Mouse (Mus musculus) heart, embryonic 10.5 days (tissue): ENCODE measurements around the gene Brf1. TPM values are rescaled to one million over a fixed set of nuclear protein-coding genes. Genes with fewer than 3 reads are reported as not detected.

Experiments used
- DNase-seq: peaks from one replicate; pipeline ENCODE4 v3.0.0-alpha.2; 2017; ENCODE audit warnings: low spot score
- H3K27ac ChIP-seq: fragments of 300-500 bp; sonication (generic); 2 replicates; pipeline ENCODE4 v1.5.1; 2016; ENCODE audit warnings: mild to moderate bottlenecking
- H3K27me3 ChIP-seq: fragments of 300-500 bp; sonication (generic); 2 replicates; pipeline ENCODE4 v1.6.1; 2016; ENCODE audit warnings: mild to moderate bottlenecking; ENCODE audit not compliant: poor library complexity, insufficient read depth, severe bottlenecking
- H3K36me3 ChIP-seq: fragments of 300-500 bp; sonication (generic); 2 replicates; pipeline ENCODE4 v1.6.1; 2016; ENCODE audit warnings: mild to moderate bottlenecking, moderate library complexity
- H3K4me1 ChIP-seq: fragments of 300-500 bp; sonication (generic); 2 replicates; pipeline ENCODE4 v1.6.1; 2016; ENCODE audit warnings: mild to moderate bottlenecking
- H3K4me3 ChIP-seq: fragments of 300-500 bp; sonication (generic); 2 replicates; pipeline ENCODE4 v1.5.1; 2016; ENCODE audit warnings: mild to moderate bottlenecking, moderate library complexity
- H3K9me3 ChIP-seq: fragments of 300-500 bp; sonication (generic); 2 replicates; pipeline ENCODE4 v1.6.1; 2016; ENCODE audit warnings: mild to moderate bottlenecking, moderate library complexity
- WGBS: fragments of 180-500 bp; shearing (Covaris S2); methylation state at CpG from one replicate; pipeline ENCODE4 v1.1.7; 2016; 5-methylcytosine and 5-hydroxymethylcytosine counted together
- polyA plus RNA-seq: library from polyadenylated mRNA; unstranded; fragments of >200 nt; fragmentation: Nextera tagmentation; extraction: Ambion mirVana; gene quantifications from 2 replicates; pipeline ENCODE4 v1.2.1, GENCODE M21; 2016

The Brf1 gene
- polyA plus RNA-seq, 1 experiment from 2014 or later: 41.5 TPM

- WGBS: 75% methylated on average over 8 of the region's 8 CpGs
- Histone ChIP-seq H3K4me3 (no peak overlapping the region), H3K4me1 (peaks cover 25% of the 10 kb centered on the region), H3K9me3 (no peaks in the 10 kb centered on the region), H3K27me3 (no peaks in the 10 kb centered on the region), H3K36me3 (peaks cover 63% of the 10 kb centered on the region), H3K27ac (no peak overlapping the region)
- no peak for DNase-seq
Observed at GRCm38 (mm10) chr12:112959421-112959820, 41.1 kb downstream of the Brf1 start.

- Histone ChIP-seq H3K9me3 (no peaks in the 10 kb centered on the region), H3K27me3 (no peaks in the 10 kb centered on the region), H3K36me3 (peaks cover 52% of the 10 kb centered on the region), H3K27ac (peak overlapping the region; percentile 43), H3K4me3 (no peak overlapping the region), H3K4me1 (peaks cover 29% of the 10 kb centered on the region)
- DNase-seq: peak; percentile 84
- 22% methylated on average over 4 of the region's 4 CpGs for WGBS
Observed at GRCm38 (mm10) chr12:112958303-112958702, 42.2 kb downstream of the Brf1 start.

- Histone ChIP-seq H3K36me3 (peaks cover 27% of the 10 kb centered on the region), H3K27ac (no peak overlapping the region), H3K4me3 (no peak overlapping the region), H3K27me3 (no peaks in the 10 kb centered on the region), H3K4me1 (peaks cover 54% of the 10 kb centered on the region), H3K9me3 (no peaks in the 10 kb centered on the region)
- 36% methylated on average over 4 of the region's 4 CpGs for WGBS
- DNase-seq: peak; percentile 88
Observed at GRCm38 (mm10) chr12:112955800-112956199, 44.7 kb downstream of the Brf1 start.

GRCm38 (mm10) chr12:112952926-112953565 lies 47.5 kb downstream of the Brf1 start:
- H3K4me3 ChIP-seq: no peak overlapping the region
- H3K27ac ChIP-seq: peak overlapping the region; percentile 93; the same call in 1 of the 2 replicates
- H3K36me3 ChIP-seq: peaks cover 10% of the 10 kb centered on the region
- no peaks in the 10 kb centered on the region for H3K9me3 ChIP-seq
- WGBS: 43% methylated on average over 3 of the region's 3 CpGs
- H3K4me1 ChIP-seq: peaks cover 62% of the 10 kb centered on the region
- no peak for DNase-seq
- peaks cover 11% of the 10 kb centered on the region; the same call in 1 of the 2 replicates for H3K27me3 ChIP-seq

- WGBS: 53% methylated on average over 8 of the region's 8 CpGs
- H3K27ac ChIP-seq: peak overlapping the region; percentile 93; the same call in 1 of the 2 replicates
- H3K4me3 ChIP-seq: no peak overlapping the region
- peaks cover 16% of the 10 kb centered on the region; the same call in 1 of the 2 replicates for H3K27me3 ChIP-seq
- DNase-seq: no peak
- H3K4me1 ChIP-seq: peaks cover 63% of the 10 kb centered on the region
- H3K36me3 ChIP-seq: peaks cover 10% of the 10 kb centered on the region
- H3K9me3 ChIP-seq: no peaks in the 10 kb centered on the region
Observed at GRCm38 (mm10) chr12:112952433-112952832, 48.1 kb downstream of the Brf1 start.

- DNase-seq: no peak
- Histone ChIP-seq H3K36me3 (peaks cover 6% of the 10 kb centered on the region), H3K27me3 (peaks cover 20% of the 10 kb centered on the region; the same call in 1 of the 2 replicates), H3K9me3 (no peaks in the 10 kb centered on the region), H3K27ac (peak overlapping the region; percentile 93), H3K4me3 (peak overlapping the region; percentile 75; the same call in 1 of the 2 replicates), H3K4me1 (peaks cover 62% of the 10 kb centered on the region)
- WGBS: 15% methylated on average over 7 of the region's 7 CpGs
Observed at GRCm38 (mm10) chr12:112951150-112951842, 49.2 kb downstream of the Brf1 start.

GRCm38 (mm10) chr12:112950761-112951129 lies 49.8 kb downstream of the Brf1 start:
- peak overlapping the region; percentile 93 for H3K27ac ChIP-seq
- no peak for DNase-seq

GRCm38 (mm10) chr12:112950040-112950760 lies 50.3 kb downstream of the Brf1 start:
- H3K4me1 ChIP-seq: peaks cover 57% of the 10 kb centered on the region
- WGBS: under 1% methylated on average over 58 of the region's 58 CpGs
- H3K27ac ChIP-seq: peak overlapping the region; percentile 93
- H3K9me3 ChIP-seq: no peaks in the 10 kb centered on the region
- peak overlapping the region; percentile 75 for H3K4me3 ChIP-seq
- DNase-seq: peak; percentile 89
- peaks cover 5% of the 10 kb centered on the region for H3K36me3 ChIP-seq
- peaks cover 20% of the 10 kb centered on the region; the same call in 1 of the 2 replicates for H3K27me3 ChIP-seq

More at GRCm38 (mm10) chr12:112950761-112951129, 49.8 kb downstream of the Brf1 start:
- H3K27me3 ChIP-seq: peaks cover 20% of the 10 kb centered on the region; the same call in 1 of the 2 replicates
- 4% methylated on average over 6 of the region's 6 CpGs for WGBS
- peak overlapping the region; percentile 75 for H3K4me3 ChIP-seq
- peaks cover 5% of the 10 kb centered on the region for H3K36me3 ChIP-seq
- H3K4me1 ChIP-seq: peaks cover 57% of the 10 kb centered on the region
- H3K9me3 ChIP-seq: no peaks in the 10 kb centered on the region

- Histone ChIP-seq H3K9me3 (no peaks in the 10 kb centered on the region), H3K27ac (peak overlapping the region; percentile 93; the same call in 1 of the 2 replicates), H3K36me3 (no peaks in the 10 kb centered on the region), H3K4me3 (no peak overlapping the region), H3K4me1 (peaks cover 47% of the 10 kb centered on the region), H3K27me3 (peaks cover 33% of the 10 kb centered on the region; the same call in 1 of the 2 replicates)
- 21% methylated on average over 4 of the region's 4 CpGs for WGBS
- DNase-seq: no peak
Observed at GRCm38 (mm10) chr12:112947307-112947706, 53.2 kb downstream of the Brf1 start.

GRCm38 (mm10) chr12:112943669-112944068 lies 56.8 kb downstream of the Brf1 start:
- Histone ChIP-seq H3K36me3 (no peaks in the 10 kb centered on the region), H3K9me3 (no peaks in the 10 kb centered on the region), H3K27me3 (peaks cover 46% of the 10 kb centered on the region; the same call in 1 of the 2 replicates), H3K4me3 (no peak overlapping the region), H3K27ac (no peak overlapping the region), H3K4me1 (peaks cover 39% of the 10 kb centered on the region)
- WGBS: 72% methylated on average over 2 of the region's 2 CpGs
- DNase-seq: no peak

- Histone ChIP-seq H3K4me1 (peaks cover 46% of the 10 kb centered on the region), H3K36me3 (no peaks in the 10 kb centered on the region), H3K27me3 (peaks cover 50% of the 10 kb centered on the region; the same call in 1 of the 2 replicates), H3K9me3 (no peaks in the 10 kb centered on the region), H3K27ac (peak within 1 kb of the TSS; percentile 98), H3K4me3 (peak within 1 kb of the TSS; percentile 90)
- WGBS: 2% methylated on average over 58 of the region's 58 CpGs
- peak; percentile 93 for DNase-seq
Observed at GRCm38 (mm10) chr12:112941776-112942713, 58.5 kb downstream of the Brf1 start, which contains the start of gene Nudt14. Gene Nudt14 (minus strand): TSS chr12:112942124.
